Mouse (Mus musculus) Patski (cell line): ENCODE results near the gene Acad12. TPM values are rescaled to one million over a fixed set of nuclear protein-coding genes. Genes with fewer than 3 reads are reported as not detected.
A peak's percentile ranks its signal among the peaks of the same experiment; 100 is the strongest.

ENCODE experiments used
- ATAC-seq: fragments of 100-300 bp; one replicate; pipeline ENCODE4 v1.8.0; 2021
- CTCF ChIA-PET: fragments of 350-600 bp; sonication (Branson Sonifier 250); formaldehyde crosslinking; loops from one replicate; lab custom pipeline; 2022; ENCODE audit warnings: inconsistent platforms; lab: Charles Lee
- POLR2A ChIA-PET: fragments of 350-600 bp; sonication (Branson Sonifier 250); formaldehyde crosslinking; loops from one replicate; lab custom pipeline; 2022; ENCODE audit warnings: antibody characterized with exemption, inconsistent platforms; lab: Charles Lee
- DNase-seq: peaks from one replicate; pipeline ENCODE4 v3.0.0-alpha.2; 2011; ENCODE audit warnings: low read depth, low spot score
- H3K27me3 ChIP-seq: fragments of 371-371 bp; one replicate; pipeline ENCODE4 v1.5.1; 2021
- CTCF ChIP-seq: fragments of 100-300 bp; IDR thresholded peaks from one replicate; pipeline ENCODE4 v1.5.1; 2021
- in situ Hi-C: fragments of 300-500 bp; cut with MboI; formaldehyde crosslinking; loops from 3 replicates; pipeline ENCODE4 v1.11.1; 2018; ENCODE audit warnings: low pct_unique_long_range_greater_than_20kb, mixed read lengths
- polyA plus RNA-seq: library from polyadenylated mRNA; unstranded; gene quantifications from one replicate; pipeline ENCODE4 v1.2.3, GENCODE M21; 2021

The Acad12 gene
- polyA plus RNA-seq, 1 experiment from 2014 or later: 29.8 TPM

- TF ChIP-seq CTCF: no peak
- POLR2A ChIA-PET: interaction anchor here (0.6 to 1.6 kb wide), 3 partner anchors 8 to 33 kb away, joined by 3 to 5 read pairs (median 4); partner anchors contain the start of gene Aldh2
- in situ Hi-C loops: no loop called here
- ATAC-seq: no peak
- no peaks in the 10 kb centered on the region for H3K27me3 ChIP-seq
- CTCF ChIA-PET: interaction anchor here (0.8 to 2.5 kb wide), 4 partner anchors 8 to 21 kb away, joined by 3 to 10 read pairs (median 3); no protein-coding TSS in a partner anchor
- DNase-seq: peak; percentile 51
Measured at GRCm38 (mm10) chr5:121585005-121585404, 33.7 kb downstream of the Acad12 start.

- ChIA-PET CTCF (interaction anchor here (0.8 to 2.5 kb wide), 5 partner anchors 9 to 22 kb away, joined by 3 to 10 read pairs (median 3); no protein-coding TSS in a partner anchor), POLR2A (interaction anchor here (0.6 to 1.6 kb wide), 4 partner anchors 8 to 31 kb away, joined by 3 to 5 read pairs (median 4); partner anchors contain the start of gene Aldh2)
- DNase-seq: peak; percentile 65
- in situ Hi-C loops: no loop called here
- H3K27me3 ChIP-seq: no peaks in the 10 kb centered on the region
- no peak for TF ChIP-seq CTCF
- peak; percentile 66 for ATAC-seq
Measured at GRCm38 (mm10) chr5:121583765-121584501, 34.8 kb downstream of the Acad12 start.

- ATAC-seq (no peak), DNase-seq (no peak)
- H3K27me3 ChIP-seq: no peaks in the 10 kb centered on the region
- no peak for TF ChIP-seq CTCF
- CTCF ChIA-PET: interaction anchor here (1.4 kb wide), 1 partner anchor 22 kb away, joined by 3 read pairs; no protein-coding TSS in a partner anchor
- in situ Hi-C loops: no loop called here
- POLR2A ChIA-PET: no interaction called here
Measured at GRCm38 (mm10) chr5:121581945-121582344, 36.8 kb downstream of the Acad12 start.

- no peak for TF ChIP-seq CTCF
- in situ Hi-C loops: no loop called here
- POLR2A ChIA-PET: no interaction called here
- no peak for DNase-seq
- no peaks in the 10 kb centered on the region for H3K27me3 ChIP-seq
- CTCF ChIA-PET: interaction anchor here (1.2 kb wide), 1 partner anchor 13 kb away, joined by 3 read pairs; no protein-coding TSS in a partner anchor
- ATAC-seq: no peak
Measured at GRCm38 (mm10) chr5:121576927-121577488, 41.7 kb downstream of the Acad12 start.

- no peak for DNase-seq
- ChIA-PET POLR2A (no interaction called here), CTCF (interaction anchor here (1.3 to 1.4 kb wide), 2 partner anchors 10 to 30 kb away, joined by 4 to 5 read pairs; no protein-coding TSS in a partner anchor)
- no peak for ATAC-seq
- no peak for TF ChIP-seq CTCF
- in situ Hi-C loops: no loop called here
- no peaks in the 10 kb centered on the region for H3K27me3 ChIP-seq
Measured at GRCm38 (mm10) chr5:121575867-121576266, 42.9 kb downstream of the Acad12 start.

GRCm38 (mm10) chr5:121574145-121574544, 44.6 kb downstream of the Acad12 start:
- no peak for DNase-seq
- in situ Hi-C loops: no loop called here
- no peak for TF ChIP-seq CTCF
- ChIA-PET CTCF (interaction anchor here (1.4 kb wide), 1 partner anchor 8 kb away, joined by 5 read pairs; no protein-coding TSS in a partner anchor), POLR2A (no interaction called here)
- ATAC-seq: no peak
- H3K27me3 ChIP-seq: no peaks in the 10 kb centered on the region

GRCm38 (mm10) chr5:121570787-121571186, 48.0 kb downstream of the Acad12 start:
- in situ Hi-C loops: no loop called here

GRCm38 (mm10) chr5:121569881-121570420, 48.8 kb downstream of the Acad12 start:
- POLR2A ChIA-PET: no interaction called here
- H3K27me3 ChIP-seq: no peaks in the 10 kb centered on the region
- in situ Hi-C loops: no loop called here
- CTCF ChIA-PET: interaction anchor here (0.8 to 2.1 kb wide), 2 partner anchors 10 to 36 kb away, joined by 3 to 6 read pairs; no protein-coding TSS in a partner anchor
- no peak for ATAC-seq
- no peak for DNase-seq
- no peak for TF ChIP-seq CTCF

More at GRCm38 (mm10) chr5:121570787-121571186, 48.0 kb downstream of the Acad12 start:
- CTCF ChIA-PET: interaction anchor here (0.7 to 2.1 kb wide), 3 partner anchors 9 to 35 kb away, joined by 3 to 6 read pairs (median 3); no protein-coding TSS in a partner anchor
- POLR2A ChIA-PET: no interaction called here
- TF ChIP-seq CTCF: no peak
- no peaks in the 10 kb centered on the region for H3K27me3 ChIP-seq
- no peak for ATAC-seq
- no peak for DNase-seq

GRCm38 (mm10) chr5:121566035-121566681, 52.6 kb downstream of the Acad12 start:
- H3K27me3 ChIP-seq: no peaks in the 10 kb centered on the region
- in situ Hi-C loops: no loop called here
- DNase-seq: no peak
- POLR2A ChIA-PET: interaction anchor here (1.6 kb wide), 1 partner anchor 40 kb away, joined by 9 read pairs; no protein-coding TSS in a partner anchor
- ATAC-seq: no peak
- no peak for TF ChIP-seq CTCF
- CTCF ChIA-PET: interaction anchor here (1.1 to 1.9 kb wide), 4 partner anchors 9 to 36 kb away, joined by 3 to 5 read pairs (median 5); no protein-coding TSS in a partner anchor
